Mouse (Mus musculus) naive thymus-derived CD4-positive, alpha-beta T cell, adult 5 months (primary cell): Measurements from ENCODE around the gene Cntnap5a. TPM values are rescaled to one million over a fixed set of nuclear protein-coding genes. Genes with fewer than 3 reads are reported as not detected.

Experiments used
- polyA plus RNA-seq: library from polyadenylated mRNA; unstranded; fragments of 100-300 nt; shearing (Covaris generic); gene quantifications from one replicate; pipeline ENCODE4 v1.2.1, GENCODE M21; 2017

Gene Cntnap5a
- polyA plus RNA-seq, result 0.10 TPM

GRCm38 (mm10) chr1:115684518-115685368 lies at the start of gene Cntnap5a:
TSS of gene Cntnap5a (plus strand) at chr1:115684756.

